Mouse (Mus musculus): ENCODE measurements around the gene Epsti1. TPM values are rescaled to one million over a fixed set of nuclear protein-coding genes. Genes with fewer than 3 reads are reported as not detected.
A peak's percentile ranks its signal among the peaks of the same experiment; 100 is the strongest.

The Epsti1 gene
- total RNA-seq, 4 experiments from 2014 or later: 0.50 to 1.0 (median 0.57) TPM

DNA sequence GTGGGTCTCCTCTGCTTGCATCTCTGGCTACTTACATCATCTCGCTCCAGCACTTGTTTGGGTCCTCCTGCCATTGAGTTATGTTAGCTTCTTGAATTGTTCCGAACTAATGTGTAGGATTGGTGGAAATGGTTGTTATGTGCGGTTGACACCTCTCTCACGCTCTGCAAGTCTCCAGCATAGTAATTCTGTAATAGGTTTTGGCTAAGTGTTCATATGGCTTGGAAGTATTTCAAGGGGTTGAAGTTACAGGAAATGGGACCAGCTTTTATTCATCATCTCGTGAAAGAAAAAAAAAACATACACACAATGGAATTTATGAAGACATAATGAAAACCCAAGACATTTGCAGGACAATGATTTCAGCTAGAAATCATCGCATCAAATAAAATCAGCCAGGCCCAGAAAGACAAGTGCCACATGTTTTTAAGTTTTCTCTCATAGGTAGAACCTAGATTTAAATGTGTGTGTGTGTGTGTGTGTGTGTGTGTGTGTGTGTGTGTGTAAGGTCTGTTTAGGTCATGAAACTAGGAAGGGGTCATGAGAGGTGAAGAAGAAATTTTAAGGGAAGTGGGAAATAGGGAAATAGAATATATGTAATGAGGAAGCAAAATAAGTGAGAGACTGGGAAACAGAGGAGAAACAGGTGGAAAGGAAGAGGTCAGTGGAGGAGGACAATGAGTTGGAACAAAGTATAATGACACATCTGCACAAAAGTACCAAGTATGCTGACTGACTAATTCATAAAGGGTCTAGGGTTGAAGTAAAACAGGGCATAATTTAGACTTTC lies 19.2 kb downstream of the Epsti1 start:
- DNase-seq (ENCODE audit: low spot score): no peak

DNA sequence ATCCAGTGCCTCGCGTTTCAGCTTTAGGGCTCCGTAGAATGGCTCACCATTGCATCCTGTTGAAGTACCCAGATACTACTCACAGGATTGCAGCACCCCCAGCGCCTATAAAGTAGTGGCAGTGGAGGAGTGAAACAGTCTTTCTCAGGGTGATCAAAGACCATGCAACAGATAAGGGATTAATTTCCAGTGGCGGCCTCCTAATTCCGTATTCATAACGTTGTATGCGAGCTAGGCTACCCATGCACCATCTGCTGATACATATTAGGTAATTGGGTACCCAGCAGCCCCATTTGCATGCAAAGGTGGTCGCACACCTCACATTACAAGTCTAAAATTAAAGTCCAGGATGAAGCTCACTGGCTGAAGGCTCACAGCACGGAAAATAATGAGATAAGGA lies 21.4 kb downstream of the Epsti1 start:
- DNase-seq (ENCODE audit: low spot score): no peak

DNA sequence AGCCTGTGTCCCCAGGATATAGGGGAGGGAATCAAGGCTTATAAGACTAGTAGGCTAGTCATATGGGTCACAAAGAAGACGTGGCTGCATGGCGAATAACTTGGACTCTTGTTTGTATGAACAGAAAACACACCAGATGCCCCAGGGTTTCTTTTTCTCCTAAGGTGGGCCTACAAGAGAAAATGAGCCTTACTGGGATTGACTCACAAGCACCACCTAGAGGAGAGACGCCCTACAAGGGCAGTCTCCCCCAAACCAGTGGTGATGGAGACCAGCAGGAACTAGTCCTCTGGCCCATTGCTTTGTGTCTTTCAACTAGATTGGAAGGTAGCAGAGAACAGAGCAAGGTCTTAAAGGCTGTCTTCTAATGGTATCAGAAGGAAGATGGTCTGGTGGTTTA lies 22.7 kb downstream of the Epsti1 start:
- DNase-seq (ENCODE audit: low spot score): peak; percentile 9

DNA sequence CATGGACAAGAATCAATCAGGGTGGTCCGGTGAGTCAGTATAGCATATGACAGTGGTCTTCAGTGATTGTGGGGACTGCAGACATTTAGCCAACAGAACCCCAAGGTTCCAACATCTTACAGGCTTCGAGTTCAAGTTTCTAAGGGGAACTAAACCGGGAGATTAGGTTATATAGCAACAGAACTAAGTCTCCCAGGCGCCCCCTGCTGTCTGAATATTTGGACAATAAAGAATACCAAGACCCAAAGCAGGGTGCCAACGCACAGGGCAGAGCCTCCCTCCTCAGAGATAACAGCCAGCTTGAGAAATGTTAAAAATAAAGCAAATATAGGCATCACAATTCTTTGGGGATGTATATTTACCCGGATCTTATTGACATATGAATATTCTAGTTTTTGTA lies 24.0 kb downstream of the Epsti1 start:
- DNase-seq (ENCODE audit: low spot score): peak; percentile 68

DNA sequence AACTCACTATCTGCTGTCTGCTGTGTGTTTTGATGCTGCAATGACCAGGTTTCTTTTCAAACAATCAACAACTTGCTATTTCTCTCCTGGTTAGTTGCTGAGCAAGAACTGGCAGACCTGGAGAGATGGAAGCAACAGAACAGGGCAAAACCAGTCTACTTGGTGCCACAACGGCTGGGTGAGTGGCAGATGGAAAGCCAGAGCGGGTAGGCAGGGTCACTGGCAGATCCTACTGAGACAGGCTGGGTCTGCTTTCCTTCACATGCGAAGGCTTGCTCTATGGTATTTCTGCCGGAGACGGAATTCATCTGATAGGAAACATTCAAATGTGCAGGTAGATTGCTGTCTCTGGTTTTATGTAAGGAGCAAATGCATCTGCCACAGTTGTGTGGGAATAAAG lies 24.6 kb downstream of the Epsti1 start:
- DNase-seq (ENCODE audit: low spot score): no peak

DNA sequence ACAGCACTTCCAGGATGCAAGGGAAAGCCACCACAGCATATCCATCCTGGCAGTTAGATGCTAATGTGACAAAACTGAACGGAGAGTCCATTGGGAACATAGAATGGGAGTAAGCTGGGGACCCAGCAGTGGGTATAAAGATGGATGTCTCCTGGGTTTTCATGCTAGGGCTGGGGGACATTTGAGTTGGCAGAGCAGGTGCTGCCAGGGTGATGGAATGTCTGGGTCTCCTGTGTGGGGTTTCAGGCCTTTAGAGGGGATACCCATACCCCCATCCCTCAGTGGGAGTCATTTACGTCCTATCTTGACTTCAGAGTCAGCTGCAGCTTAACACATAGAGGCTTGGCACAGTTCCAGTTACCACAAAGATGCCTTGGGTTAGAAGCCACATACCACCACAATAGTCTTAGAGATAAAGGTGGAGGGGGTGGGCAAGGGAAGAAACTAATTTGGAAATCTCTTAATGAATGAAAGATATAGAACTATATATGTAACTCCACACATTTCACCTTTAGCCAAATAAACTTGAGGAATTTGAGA lies 25.2 kb downstream of the Epsti1 start:
- no peak for DNase-seq (ENCODE audit: low spot score)

DNA sequence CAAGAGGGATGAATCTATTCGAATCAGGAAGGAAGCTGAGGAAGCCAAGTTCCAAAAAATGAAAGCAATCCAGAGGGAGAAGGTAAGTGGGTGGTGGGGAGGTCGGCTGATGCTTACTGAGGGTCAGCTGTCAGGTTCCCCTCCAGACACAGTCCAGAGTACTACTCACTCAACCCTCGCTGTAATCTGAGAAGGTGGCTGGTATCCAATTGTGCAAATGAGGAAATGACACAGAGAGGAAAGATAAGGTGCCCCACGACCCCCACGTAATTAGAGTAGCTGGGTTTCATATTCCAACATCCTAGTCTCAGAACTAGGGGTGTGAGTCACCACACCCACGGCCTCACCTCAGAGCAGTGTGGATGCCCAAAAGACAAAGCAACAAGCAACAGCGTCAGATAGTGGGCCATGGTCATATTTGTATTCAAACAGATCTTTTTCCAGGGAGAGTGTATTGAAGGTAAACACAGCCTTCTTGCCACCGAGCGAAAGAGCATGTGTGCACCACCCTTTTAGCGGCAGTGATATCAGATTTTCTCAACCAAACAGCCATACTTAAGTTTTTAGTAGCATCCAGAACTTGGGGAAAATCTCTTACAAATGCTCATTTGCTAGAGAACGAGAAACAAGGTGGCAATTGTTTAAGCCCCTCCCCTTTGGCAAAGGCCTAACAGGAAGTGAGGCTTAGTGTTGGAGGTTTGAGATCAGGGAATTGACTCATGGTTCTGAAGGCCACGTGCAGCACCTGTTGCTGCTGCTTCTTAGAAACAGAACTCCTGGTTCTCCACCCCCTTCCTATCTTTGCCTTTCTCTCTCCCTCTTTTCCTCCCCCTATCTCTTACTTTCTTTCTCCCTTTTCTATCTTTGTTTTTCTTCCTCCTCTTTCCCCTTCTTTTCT lies 28.4 kb downstream of the Epsti1 start:
- no peak for DNase-seq (ENCODE audit: low spot score)

DNA sequence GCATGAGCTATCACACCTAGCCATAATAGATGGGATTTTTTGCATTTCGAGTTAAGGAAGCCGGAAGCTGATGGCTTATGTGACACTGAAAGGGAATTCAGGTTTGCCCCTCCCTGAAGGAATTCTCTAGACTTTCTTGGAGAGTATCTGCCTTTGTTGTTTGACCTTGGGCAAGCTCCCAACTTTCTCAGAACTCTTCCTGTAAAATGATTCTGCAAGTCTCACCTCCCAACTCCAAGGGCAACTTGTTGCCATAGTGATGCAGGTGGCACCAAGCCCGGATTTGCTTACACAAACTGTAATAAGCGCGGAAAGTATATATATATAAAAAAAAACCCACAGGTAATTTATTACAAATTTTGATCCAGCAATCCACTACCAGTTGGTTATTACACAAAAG lies 29.2 kb downstream of the Epsti1 start:
- DNase-seq (ENCODE audit: low spot score): no peak

DNA sequence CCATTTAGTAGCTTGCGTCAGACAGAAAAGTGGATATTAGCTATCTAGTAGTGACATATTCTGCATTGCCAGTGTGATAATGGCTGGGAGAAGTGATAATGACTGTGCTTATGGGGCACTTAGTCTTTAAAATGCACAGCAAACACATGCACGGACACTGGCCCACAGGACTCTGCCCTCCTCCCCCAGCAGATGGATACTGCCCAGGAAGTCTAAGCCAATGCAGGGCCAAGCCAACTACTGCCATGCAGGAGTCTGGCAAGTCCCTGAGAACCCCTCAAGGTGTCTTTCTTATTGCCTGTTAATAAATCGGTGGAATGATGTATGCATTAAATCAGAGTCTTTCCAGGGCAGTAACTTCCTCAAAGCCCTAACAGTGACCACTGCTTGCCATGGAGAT lies 30.4 kb downstream of the Epsti1 start:
- no peak for DNase-seq (ENCODE audit: low spot score)

DNA sequence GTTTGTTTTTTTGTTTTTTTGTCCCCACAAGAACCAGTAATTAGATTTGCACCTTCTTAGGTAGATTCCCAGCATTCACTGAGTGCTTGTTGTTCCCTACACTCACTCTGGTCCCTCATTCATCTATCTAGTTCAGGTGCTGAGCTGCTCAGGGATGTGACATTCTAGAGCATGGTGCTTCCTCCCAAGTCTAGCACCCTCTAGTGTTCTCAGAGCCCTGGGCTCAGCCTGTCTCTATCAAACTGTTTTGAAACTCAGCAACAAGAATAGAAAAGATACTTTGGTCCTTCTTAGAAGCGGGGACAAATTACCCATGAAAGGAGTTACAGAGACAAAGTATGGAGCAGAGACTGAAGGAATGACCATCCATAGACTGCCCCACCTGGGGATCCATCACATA lies 37.1 kb downstream of the Epsti1 start:
- no peak for DNase-seq (ENCODE audit: low spot score)

DNA sequence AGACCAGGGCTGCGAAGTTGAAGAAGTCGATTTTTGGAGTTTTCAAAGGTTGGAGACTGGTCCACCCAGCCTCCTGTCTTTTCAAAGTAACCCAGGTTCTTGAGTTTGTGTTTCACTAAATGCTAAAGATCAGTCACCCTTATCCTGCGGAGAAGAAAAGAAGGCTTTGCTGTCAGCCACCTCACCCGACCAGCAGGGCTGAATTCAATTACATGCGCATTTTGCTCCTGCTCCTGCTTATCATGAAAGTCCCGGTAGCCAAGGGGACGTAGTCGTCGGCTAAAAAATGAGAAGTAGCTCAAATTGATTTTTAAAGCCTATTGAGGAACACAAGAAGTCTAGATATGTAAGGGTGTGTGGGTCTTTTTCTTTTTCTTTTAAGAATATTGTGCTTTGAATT lies 38.2 kb downstream of the Epsti1 start:
- no peak for DNase-seq (ENCODE audit: low spot score)

DNA sequence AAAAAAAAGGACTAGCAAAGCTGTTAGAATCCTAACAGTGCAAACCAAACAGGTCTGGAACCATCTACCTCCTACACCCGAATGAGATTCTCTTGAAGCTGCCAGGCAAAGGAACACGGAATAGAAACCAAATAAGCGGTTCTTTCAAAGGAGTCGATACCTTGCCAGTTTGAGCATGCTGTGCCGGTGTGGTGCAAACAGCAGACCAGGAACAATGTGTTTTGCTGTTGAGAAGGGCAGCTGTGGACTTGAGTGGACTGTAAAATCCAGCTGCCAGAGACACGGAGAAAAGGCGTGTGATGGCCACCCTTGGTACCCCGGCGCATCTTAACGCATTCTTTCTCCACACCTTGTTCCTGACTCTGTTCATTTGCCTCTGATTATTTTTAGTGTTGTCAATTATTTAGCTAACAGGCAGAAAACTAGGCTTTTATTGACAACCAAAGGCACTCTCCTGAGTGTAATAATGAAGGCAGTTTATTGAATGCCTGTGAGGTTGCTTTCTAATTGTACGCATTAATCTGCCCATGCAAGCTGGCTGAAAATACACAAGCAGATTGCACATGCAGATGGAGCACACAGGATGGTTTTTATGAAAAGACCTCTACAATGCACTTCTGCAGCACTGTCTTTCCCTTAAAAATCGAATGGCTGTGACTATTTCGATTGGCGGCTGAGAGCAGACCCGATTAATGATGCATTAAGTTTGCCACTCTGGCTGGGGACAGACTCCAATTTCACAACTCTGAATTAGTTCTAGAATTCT lies 38.9 kb downstream of the Epsti1 start:
- DNase-seq (ENCODE audit: low spot score): no peak

DNA sequence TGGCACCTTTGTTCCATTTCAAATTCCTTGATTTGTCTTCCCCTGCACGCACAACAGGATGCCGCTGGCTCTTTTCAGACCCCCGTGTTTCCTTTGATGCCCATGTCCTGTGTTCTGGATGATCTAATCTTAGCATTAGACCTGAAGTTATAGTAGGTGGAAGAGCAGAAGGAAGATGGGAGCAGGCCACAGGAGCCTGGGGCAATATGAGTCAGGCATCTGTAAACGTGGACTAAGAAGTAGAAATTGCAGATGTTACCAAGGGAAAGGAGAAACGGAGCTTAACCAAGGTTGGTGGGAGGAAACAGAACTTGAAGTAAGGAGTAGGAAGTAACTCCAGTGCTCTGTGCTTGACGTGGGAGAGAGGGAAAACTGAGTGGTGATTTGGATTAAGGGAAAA lies 57.7 kb downstream of the Epsti1 start:
- no peak for DNase-seq (ENCODE audit: low spot score)

DNA sequence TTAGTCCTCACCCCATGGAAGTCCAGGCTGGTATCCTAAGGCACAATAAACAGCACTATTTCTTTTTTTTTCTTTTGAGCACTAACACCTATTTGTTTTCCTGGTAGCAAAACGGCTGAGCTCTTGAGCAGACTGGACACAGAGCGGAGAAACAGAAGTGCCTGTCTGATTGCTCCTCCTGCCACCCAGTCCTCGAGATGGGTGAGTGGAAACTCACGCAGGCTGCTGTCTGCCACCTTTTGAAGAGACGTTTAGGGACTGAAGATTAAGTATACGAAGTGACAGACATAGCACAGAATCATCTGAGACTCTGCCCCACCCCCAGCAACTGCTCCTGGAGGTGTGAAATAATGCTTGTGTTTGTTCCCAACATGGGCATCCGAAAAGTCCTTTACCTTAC lies 59.5 kb downstream of the Epsti1 start:
- no peak for DNase-seq (ENCODE audit: low spot score)

DNA sequence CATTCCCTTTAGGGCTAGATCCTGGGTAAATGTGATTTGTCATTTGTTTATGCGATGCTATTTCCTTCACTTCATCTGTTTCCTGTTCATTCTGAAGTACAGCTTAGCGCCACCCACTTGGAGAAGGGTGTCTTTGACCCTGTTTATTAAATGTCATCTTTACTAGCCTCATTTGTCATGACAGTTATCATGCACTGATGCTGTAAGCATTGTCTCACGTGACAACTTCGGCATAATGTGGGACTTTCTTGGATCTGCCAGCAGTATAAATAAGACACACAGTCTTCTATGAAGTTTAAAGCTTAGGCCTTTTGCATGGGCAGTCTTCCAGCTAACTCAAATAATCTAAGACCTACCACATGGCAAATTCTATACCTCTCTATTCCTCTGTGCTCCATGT lies 67.3 kb downstream of the Epsti1 start:
- DNase-seq (ENCODE audit: low spot score): no peak

DNA sequence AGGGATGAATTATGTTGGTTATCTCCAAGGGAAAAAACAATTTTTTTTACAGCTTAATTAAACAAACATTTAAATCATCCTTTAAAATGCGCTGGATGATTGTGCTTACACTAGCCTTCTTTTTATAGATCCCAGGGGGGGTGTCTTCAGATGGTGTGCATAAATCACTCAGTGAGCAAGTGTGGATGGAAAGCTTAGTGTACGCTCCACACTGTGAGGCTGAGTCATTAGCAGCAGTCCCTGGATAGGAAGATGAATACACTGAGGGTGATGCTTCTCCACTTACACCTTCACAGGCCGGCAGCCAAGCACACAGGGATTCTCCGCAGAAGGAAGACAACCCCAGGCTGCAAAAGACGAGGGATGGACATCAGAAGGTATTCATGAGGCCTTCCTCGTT lies 70.2 kb downstream of the Epsti1 start:
- DNase-seq (ENCODE audit: low spot score): no peak

DNA sequence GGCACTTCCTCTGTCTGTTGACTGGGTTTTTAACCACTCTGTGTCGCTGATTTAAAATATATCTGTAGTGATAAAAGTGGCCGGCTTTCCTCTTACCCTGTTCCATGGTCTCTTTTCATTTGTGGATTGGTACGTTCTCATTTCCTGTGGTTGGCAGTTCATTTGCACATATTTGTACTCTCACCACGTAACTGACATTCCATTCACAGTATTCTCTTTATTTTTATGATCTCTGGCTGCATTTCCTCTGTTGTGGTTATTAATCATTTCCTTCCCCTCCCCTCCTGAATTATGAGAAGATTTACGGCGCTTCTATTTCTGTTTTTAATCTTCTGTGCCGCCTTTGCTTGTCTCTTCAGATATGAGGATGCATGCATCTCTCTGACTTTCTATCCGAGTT lies 71.7 kb downstream of the Epsti1 start:
- no peak for DNase-seq (ENCODE audit: low spot score)

DNA sequence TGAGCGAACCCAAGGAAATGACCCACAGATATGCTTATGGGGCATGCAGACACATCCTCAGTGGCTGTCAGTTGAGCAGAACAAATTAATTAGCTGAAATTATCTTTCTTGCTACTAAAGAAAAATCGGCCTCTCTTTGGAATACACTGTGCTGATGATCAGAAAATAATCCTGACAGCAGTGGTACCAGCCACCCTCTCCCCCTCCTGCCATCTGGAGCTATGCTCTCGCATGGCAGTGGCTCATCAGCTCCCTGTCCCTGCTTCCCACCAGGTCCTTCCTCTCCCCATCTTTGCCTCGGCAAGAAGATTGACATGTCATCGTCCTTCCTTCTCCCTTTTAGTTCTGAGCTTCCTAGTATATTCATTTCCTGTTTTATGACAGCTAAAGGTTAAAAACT lies 77.5 kb downstream of the Epsti1 start:
- no peak for DNase-seq (ENCODE audit: low spot score)

DNA sequence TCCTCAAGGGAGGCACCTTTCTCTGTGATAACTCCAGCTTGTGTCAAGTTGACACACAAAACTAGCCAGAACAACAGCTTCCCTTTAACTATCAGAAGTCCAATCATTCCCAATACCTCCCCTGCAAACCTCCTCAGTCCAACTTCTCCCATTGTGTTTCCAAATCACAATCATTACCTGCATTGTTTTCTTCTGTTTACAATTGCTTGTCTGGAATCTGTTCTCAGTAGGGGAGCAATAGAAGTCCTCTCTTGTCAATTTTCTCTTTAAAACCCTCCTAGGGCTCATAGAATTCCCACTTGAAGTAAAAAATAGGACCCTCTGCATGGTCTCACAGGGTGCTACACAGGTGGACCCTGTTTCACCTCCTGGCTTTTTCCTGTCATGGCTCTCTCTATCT lies 93.7 kb downstream of the Epsti1 start:
- no peak for DNase-seq (ENCODE audit: low spot score)

DNA sequence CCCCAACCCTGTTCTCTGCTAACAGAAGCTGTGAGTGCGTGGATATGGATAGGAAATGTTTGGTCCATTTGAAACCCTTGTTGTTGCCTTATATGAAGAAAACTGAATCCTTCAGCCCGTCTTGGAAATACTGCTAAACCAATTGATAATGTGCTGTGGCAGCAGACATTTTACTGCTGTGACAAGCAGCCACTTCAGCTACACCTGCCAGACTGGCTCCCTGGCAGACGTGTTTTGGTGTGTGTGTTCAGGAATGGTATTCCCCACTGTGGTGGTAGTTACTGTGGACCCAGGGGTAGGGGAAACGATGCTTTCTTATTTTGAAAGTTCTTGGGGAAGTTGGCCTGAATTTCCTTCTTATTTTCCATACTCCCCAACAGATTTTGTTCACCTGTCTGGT lies 100.4 kb downstream of the Epsti1 start:
- DNase-seq (ENCODE audit: low spot score): no peak

DNA sequence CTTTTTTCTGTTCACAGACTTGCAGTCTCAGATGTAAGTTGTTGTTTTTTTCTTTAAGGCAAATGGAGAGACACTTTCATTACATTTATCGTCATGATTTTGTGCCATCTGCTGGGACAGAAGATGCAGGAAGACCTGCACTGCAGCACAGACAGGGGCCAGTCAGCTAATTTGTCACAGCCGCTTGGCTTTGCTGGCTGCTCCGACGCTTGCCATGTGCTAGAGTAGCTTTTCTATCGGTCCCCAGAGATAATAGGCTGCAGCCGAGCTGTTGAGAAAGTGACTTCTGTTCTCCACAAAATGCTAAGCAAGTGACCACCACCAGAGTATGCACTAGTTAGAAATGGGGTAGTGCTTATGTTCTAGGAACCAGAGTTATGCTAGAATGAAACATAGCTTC lies 104.0 kb downstream of the Epsti1 start:
- no peak for DNase-seq (ENCODE audit: low spot score)

DNA sequence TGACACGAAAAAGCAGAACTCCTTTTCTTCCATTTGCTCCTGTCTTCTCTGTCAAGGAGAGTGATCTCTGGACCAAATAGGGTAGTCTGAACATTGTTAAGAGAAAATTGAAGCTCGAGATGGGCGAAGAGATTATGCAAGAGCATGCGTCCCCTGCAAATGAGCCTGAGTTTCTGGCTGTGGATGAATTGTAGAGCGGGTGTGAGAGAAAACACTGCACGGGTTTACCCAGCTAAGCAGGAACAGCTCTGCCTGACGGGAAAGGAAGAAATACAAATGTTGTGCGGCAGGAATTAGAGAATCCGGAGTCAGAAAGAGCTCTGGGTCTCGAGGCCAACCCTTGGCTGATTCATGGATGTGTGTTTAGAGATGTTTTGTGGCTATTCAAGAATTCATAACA lies 107.8 kb downstream of the Epsti1 start:
- no peak for DNase-seq (ENCODE audit: low spot score)
